Mouse (Mus musculus) kidney, adult 18-20 months (tissue): Measurements from ENCODE around the gene Cc2d1b.

Experiments
- DNase-seq: peaks from one replicate; pipeline ENCODE4 v3.0.0; 2021

The Cc2d1b gene

DNA sequence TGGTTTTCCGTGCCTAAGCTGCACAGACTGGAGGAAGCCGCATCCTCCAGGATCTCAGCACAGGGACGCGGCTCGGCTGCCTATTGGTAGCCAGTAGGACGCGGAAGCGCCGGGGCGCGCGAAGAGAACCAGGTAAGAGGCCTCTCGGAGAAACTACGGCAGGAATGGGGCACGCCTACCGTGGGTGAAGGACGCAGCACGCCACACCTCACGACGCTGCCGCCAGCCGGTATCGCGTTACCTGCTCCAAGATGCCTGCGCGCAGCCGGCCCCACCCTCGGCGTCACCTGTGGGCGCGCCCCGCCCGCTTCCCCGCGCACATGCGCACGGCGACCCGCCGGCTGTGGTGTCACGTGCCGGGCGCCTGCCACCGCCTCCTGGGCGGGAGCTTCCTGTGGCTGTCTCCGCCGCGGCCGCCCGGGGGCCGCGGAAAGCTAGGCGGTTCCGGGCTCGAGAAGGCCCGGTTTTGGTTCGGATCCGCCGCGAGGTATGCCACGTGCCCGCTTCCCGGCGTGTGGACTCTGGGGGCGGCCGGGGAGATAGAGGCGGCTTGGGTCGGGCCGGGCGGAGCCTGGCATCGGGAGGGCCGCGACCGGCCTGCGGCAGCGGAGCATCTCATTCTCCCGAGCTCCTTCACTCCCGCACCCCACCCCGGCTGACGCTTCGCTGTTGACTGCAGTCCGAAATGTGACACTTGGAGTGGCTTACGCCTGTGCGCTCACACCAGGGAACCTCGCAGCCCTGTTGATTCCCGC lies at the start of gene Cc2d1b:
TSS of gene Cc2d1b (plus strand) at position 354 of the 755 bp plus-strand sequence.
- DNase-seq = peak; percentile 91

- no peak for DNase-seq
Observed at GRCm38 (mm10) chr4:108572644-108573043, 47.1 kb upstream of the Cc2d1b start.

DNA sequence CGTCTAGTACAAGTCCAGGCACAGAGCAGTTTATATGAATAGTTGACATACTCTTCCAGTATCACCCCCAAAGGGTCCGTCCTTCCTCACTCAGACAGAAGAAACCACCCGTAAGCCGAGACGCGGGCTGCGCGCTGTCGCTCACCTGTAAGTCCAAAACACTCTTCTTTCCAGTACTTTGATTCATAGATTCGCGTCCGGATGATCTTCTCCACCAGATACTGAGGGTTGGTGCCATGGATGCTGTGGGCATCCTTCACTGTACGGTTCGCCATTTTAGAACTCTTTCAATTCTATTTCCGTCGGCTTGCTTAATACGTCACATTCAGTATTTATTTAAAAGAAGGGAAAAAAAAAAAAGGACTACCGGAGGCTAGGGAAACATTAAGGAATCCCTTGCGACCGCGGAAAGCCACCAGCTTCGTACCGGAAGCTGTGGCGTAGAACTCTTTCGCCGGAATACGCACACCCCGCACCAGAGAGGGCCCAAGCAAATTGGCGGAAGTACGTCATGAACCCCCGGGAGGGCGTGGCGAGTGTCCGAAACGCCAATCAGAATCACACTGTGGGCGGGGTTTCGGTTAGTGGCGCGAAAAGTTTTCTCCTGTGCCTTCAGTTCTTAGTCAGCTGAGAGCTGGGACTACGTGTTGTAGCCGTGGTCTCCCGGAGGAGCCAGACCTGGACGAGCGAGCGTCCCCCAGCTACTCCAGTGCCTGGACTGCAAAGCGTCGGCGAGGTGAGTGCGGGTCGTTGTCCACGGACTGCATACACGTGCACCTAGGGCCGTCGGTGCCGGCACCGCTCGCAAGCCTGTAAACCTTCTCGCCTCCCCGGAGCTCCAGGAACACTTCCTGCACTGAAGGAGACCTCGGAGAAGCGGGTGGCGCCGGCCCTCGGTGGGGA lies 40.6 kb upstream of the Cc2d1b start, which contains the start of the genes Prpf38a and Orc1:
TSS of gene Prpf38a (minus strand) at position 497 of the 903 bp plus-strand sequence.
TSS of gene Orc1 (plus strand) at position 584 of the 903 bp plus-strand sequence.
- DNase-seq = peak; percentile 99

GRCm38 (mm10) chr4:108579743-108580411 lies 39.9 kb upstream of the Cc2d1b start:
- DNase-seq = no peak

DNA sequence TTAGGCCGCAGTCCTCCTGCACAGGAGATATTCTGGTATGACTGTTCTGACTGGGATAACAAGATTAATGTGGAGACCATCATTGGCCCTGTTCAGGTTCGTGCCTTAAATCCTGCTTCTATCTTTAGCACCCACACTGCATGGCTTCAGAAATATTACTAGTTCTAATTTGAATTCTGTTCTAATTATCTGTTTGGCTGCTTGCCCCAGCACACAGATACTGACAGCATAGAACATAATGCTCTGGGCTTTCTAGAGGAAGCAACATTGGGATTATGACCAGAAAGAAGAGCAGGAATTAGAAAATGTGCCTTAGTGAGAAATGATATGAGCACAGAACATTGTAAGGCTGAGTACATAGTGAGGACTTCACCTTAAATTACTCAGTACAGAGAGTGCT lies 26.4 kb upstream of the Cc2d1b start:
- no peak for DNase-seq

GRCm38 (mm10) chr4:108595785-108596184 lies 24.0 kb upstream of the Cc2d1b start:
- no peak for DNase-seq

DNA sequence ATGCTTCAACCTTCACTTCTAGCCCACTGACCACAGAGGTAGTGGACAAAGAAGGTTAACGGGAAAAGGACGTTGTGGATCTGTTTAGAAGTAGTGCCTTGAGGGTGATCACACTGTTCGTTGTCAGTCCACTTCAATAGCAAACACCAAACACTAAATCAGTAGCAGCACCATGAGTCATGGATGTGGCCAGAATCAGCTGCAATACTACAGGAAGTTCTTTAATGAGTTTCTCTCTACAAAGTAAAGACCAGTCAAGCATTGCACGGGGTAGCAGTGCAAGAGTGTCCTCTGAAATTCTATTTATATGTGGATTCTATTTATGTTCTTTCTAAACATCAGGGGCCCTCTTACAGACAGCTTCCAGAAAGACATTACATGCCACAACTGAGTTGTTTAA lies 21.4 kb upstream of the Cc2d1b start:
- no peak for DNase-seq

GRCm38 (mm10) chr4:108601870-108602269 lies 17.9 kb upstream of the Cc2d1b start:
- DNase-seq = no peak

DNA sequence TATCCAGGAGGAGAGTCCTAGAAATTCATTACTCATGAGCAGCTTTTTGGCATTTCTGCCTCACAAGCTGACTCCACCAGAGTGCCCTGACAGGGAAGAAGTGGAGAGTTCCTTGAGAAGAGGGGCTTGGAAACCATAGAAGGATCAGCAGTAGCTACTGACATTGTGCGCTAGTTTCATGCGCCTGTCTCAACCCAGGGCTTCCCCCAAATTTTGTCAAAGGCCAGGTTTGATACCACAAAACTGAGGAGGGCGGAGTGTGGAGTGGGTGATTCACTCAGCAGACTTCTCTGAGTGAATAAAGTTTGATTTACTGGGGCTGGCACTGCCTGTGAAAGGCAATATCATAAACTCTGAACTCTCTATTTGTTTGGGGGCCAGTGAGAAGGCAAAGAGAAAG lies 11.1 kb upstream of the Cc2d1b start:
- no peak for DNase-seq

- DNase-seq = no peak
Observed at GRCm38 (mm10) chr4:108610935-108611334, 8.8 kb upstream of the Cc2d1b start.

DNA sequence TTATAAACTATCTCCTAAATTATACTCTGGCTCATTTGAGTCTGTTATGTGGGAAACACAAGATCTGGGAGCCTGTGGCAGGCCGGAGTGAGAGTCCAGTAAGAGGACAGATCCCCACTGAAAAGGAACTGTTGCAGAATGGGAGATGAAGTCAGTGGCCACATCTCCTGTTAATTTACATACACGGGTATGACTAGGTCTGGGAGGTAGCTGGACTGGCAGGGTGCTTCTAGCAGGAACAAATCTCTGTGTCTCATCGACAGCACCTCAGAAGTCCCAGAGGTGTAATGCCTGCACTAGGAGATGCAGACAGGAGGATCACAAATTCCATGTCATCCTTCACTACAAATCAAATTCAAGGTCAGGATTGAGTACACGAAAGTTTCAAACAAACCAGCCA lies 1.2 kb upstream of the Cc2d1b start:
- no peak for DNase-seq

- no peak for DNase-seq
Observed at GRCm38 (mm10) chr4:108619165-108619564, 575 bp upstream of the Cc2d1b start.

GRCm38 (mm10) chr4:108620536-108620935 lies 796 bp downstream of the Cc2d1b start:
- DNase-seq = no peak

DNA sequence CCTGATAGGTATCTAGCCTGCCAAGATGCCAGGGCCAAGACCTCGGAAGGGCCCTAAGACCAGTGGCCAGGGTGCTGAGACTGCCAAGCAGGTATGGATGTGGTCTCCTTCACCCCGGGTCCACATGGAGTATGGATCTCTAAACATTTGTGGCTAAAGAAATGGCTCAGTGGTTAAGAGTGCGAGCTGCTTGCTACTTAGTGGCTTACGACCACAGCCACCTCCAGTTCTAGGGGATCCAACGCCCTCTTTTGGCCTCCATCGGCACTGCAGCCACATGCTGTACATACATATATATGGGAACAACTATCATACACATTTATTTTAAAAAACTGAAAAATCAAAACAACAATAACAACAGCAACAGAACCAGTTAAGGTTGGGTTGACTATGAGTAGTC lies 1.8 kb downstream of the Cc2d1b start:
- DNase-seq = no peak

GRCm38 (mm10) chr4:108627066-108627465 lies 7.3 kb downstream of the Cc2d1b start:
- DNase-seq = no peak

DNA sequence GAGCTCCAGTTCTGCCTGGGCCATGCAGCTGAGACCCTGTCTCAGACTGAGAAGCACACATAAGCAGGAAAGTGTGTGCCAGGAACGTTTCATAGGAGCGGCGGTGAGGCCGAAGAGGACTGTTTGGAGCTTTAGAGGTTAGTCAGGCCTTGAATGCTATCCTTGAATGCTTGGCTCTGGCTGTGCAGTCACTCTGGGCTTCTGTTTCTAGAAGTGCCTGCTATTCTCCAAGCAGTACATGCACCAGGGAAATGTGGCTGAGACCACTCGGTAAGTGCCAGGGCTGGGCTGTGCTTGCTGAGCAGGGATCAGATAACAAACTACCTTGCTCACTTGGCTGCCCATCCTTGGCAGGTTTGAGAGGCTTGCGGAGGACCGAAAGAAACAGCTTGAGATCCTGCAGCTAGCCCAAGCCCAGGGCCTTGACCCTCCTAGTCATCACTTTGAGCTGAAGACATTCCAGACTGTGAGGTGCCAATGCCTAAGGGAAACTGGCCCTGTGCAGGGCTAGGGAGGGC lies 9.7 kb downstream of the Cc2d1b start:
- DNase-seq = no peak

- no peak for DNase-seq
Observed at GRCm38 (mm10) chr4:108630096-108630495, 10.4 kb downstream of the Cc2d1b start.

DNA sequence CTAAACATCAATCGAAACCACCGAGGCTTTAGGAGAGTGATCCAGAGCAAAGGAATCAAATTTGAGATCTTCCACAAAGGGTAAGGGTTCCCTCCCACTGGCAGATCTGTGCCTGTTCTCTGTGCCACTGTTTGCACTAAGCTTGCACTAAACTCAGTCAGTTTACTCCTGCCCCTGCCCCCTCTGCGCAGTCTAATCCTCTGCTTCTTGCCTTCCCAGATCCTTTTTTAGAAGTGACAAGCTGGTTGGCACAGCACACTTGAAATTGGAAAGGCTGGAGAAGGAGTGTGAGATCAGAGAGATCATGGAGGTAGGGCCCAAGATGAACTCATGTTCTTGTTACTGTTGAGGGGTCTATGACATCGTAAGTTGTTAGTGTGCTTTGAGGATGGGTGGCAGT lies 11.9 kb downstream of the Cc2d1b start:
- DNase-seq = no peak

DNA sequence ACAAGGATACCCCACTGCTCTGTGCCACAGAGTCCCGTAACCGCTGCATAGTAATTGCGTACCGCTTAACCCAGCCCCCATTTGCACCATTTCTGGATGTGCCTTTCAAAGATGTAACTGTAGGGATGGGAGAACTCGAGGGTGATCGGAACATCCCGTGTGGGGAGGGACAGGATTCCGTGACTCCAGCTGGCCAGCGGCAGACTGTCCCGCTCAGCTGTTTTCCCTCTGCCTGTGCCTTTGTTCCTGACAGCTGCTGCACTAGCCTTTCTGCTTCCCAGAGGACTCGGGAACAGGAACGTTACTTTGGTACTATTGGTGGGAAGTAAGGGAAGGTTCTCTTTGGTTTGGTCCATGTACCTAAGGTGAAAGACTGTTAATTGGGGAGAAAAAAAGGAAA lies 14.0 kb downstream of the Cc2d1b start:
- no peak for DNase-seq

- no peak for DNase-seq
Observed at GRCm38 (mm10) chr4:108634696-108635095, 15.0 kb downstream of the Cc2d1b start.

GRCm38 (mm10) chr4:108635101-108635500 lies 15.4 kb downstream of the Cc2d1b start:
- DNase-seq = no peak

GRCm38 (mm10) chr4:108637721-108638120 lies 18.0 kb downstream of the Cc2d1b start:
- no peak for DNase-seq

- DNase-seq = no peak
Observed at GRCm38 (mm10) chr4:108638752-108639151, 19.0 kb downstream of the Cc2d1b start.
